Mouse (Mus musculus) embryo, embryonic 9.5 days (tissue): ENCODE results near the gene Olfr1287.

Experiments used
- DNase-seq: peaks from one replicate; pipeline ENCODE4 v3.0.0-alpha.2; 2017; ENCODE audit errors: extremely low spot score

Gene Olfr1287

GRCm38 (mm10) chr2:111448842-111449241 lies at the start of gene Olfr1287:
Olfr1287 (plus strand) TSS chr2:111449142.
- DNase-seq, result no peak

DNA sequence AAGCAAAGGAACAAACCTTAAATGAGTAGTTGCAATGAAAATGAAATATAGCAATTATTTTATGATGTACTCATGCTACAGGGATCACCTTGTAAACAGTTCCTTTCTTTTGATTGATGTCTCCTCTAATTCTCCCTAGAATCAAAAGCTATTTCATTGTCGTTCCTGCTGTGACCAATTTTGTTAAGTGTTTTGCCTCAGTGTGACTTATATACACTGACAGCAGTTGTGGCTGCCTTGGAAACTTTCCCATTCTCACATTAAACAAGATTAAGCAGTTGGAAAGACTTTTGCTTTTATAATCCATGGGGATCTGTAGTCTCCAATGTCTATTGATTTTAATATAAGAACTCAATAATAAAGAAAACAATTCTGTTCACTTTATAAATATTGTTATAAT lies 26.0 kb upstream of the Olfr1287 start, which contains the start of gene Olfr1286:
TSS of gene Olfr1286 (minus strand) at position 185 of the 400 bp plus-strand sequence.
- DNase-seq, result no peak

- DNase-seq, result no peak
Observed at GRCm38 (mm10) chr2:111473801-111474200, 24.9 kb downstream of the Olfr1287 start, which contains the start of gene Olfr1288. Olfr1288 (plus strand) TSS chr2:111474101.

DNA sequence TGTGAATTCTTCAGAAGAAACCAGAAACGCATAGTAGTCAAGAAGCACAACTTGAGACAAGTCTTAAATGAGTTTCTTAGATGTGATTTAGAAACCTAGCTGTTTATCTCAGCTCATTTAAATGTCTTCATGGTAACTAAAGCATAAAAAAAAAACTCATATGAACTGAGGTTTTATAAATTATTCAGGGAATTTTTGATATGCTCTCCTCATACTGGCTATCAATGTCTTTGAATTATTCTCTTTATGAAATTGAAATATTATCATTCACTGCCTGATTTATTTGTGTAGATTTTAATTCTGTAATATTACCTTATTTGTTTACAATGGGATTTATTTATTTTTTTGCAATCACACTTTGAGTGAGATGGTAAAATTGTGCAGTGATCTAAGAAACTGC lies 31.6 kb downstream of the Olfr1287 start, which contains the start of gene Olfr1289:
TSS of gene Olfr1289 (plus strand) at position 301 of the 400 bp plus-strand sequence.
- no peak for DNase-seq

- DNase-seq, result no peak
Observed at GRCm38 (mm10) chr2:111493729-111494128, 44.8 kb downstream of the Olfr1287 start, which contains the start of gene Olfr1290. Olfr1290 (minus strand) TSS chr2:111493829.

DNA sequence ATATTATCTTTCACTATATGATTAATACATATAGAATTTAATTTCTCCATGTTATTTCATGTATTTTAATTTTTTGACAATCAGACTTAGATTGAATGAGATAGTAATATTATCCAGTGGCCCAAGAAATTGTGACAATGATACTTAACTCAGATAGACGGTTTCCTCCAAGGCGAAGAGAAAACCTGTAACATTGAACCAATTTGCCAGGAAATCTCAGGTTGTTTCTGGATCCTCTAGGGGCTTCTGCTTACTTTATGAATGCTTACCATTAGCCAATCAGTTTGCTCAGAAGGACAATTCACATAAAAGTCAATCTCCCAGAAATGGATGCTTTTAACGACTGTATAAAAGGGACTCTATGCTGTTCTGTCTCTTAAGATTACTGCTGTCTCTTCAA lies 47.9 kb downstream of the Olfr1287 start, which contains the start of gene Olfr1291-ps1:
TSS of gene Olfr1291-ps1 (plus strand) at position 301 of the 400 bp plus-strand sequence.
- DNase-seq, result no peak
